Mouse (Mus musculus) cortical plate, adult 2 months (tissue): ENCODE results near the gene Elovl4.

ENCODE experiments used
- CTCF ChIP-seq: fragments of 200-500 bp; IDR thresholded peaks from 2 replicates; pipeline ENCODE4 v1.5.1; 2011; ENCODE audit warnings: mild to moderate bottlenecking, control low read depth, low read length; ENCODE audit not compliant: insufficient read depth; ENCODE audit errors: extremely low read depth
- POLR2A ChIP-seq: fragments of 200-500 bp; IDR thresholded peaks from 2 replicates; pipeline ENCODE4 v1.6.1; 2011; ENCODE audit warnings: mild to moderate bottlenecking, low read length, control low read depth; ENCODE audit not compliant: insufficient read depth; ENCODE audit errors: extremely low read depth

DNA sequence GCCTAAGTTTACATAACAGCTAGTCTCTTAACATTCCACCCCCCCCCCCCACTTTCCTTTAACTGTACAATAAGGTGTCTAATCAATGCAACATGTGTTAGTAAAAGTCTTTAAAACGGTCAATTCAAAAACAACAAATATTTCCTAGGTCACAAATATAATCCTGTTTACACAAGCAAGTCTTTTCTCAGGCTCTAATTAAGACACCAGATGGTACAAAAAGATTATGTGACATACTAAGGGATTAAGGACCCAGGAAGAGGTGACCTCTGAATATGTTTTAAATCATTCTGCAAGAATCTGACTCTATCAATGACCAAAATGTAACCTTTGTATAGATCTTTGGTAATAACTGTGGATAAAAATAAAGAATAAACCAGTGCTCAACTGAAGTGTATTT is 20.6 kb downstream of the Elovl4 start:
- no peak for TF ChIP-seq POLR2A
- TF ChIP-seq CTCF: no peak
